Mouse (Mus musculus): Measurements from ENCODE around the gene Cmss1.

GRCm38 (mm10) chr16:57525476-57525875 lies 81.2 kb downstream of the Cmss1 start:
- TF ChIP-seq CTCF (IDR thresholded peaks at IDR 0.05; ENCODE audit: extremely low read depth, insufficient read length, insufficient replicate concordance, low read depth, low read length) (no peak), POLR2A (IDR thresholded peaks at IDR 0.05; ENCODE audit: low read depth, low read length) (no peak)

Data from small intestine, adult 2 months (tissue).